Mouse (Mus musculus): ENCODE measurements around the gene AW551984. TPM values are rescaled to one million over a fixed set of nuclear protein-coding genes. Genes with fewer than 3 reads are reported as not detected.

Gene AW551984
- 9.2 and 9.6 TPM in 2 replicates for polyA plus RNA-seq (2014; fragmentation: Nextera tagmentation; extraction: Ambion mirVana)

GRCm38 (mm10) chr9:39603999-39604453 is at the start of gene AW551984:
Gene AW551984, minus strand, starts transcription at chr9:39604403.
- peak within 1 kb of the TSS; percentile 43 to 52 for H3K4me3 ChIP-seq (ENCODE audit: control insufficient read depth in 1 of 2, insufficient read depth in 1 of 2, low read depth in 1 of 2, low read length in 2 of 2)
- H3K4me2 ChIP-seq (ENCODE audit: low read length) = peak within 1 kb of the TSS; percentile 84
- H3K27me3 ChIP-seq (ENCODE audit: control insufficient read depth, insufficient read depth, low read length) = no peaks in the 10 kb centered on the region
- H3K9ac ChIP-seq (ENCODE audit: low read length) = peak within 1 kb of the TSS; percentile 65
- no peak; the same call in 1 of the 2 replicates for ATAC-seq (ENCODE audit: insufficient number of reproducible peaks, insufficient read depth, low FRiP score, low read depth)
- under 1% methylated on average over 8 of the region's 8 CpGs for WGBS
- H3K9me3 ChIP-seq (ENCODE audit: control insufficient read depth, low read length) = no peaks in the 10 kb centered on the region
- no peak within 1 kb of the TSS for H3K27ac ChIP-seq (replicated peaks in 1 of 2; ENCODE audit: control insufficient read depth in 1 of 2, insufficient read depth in 1 of 2, low read depth in 2 of 2, low read length in 2 of 2)
- H3K4me1 ChIP-seq (ENCODE audit: control insufficient read depth in 2 of 2, insufficient read depth in 2 of 2, low read length in 2 of 2) = no peaks in the 10 kb centered on the region
- H3K36me3 ChIP-seq (ENCODE audit: control insufficient read depth, insufficient read depth, low read length) = no peaks in the 10 kb centered on the region

- no peak for ATAC-seq (ENCODE audit: insufficient number of reproducible peaks, insufficient read depth, low FRiP score, low read depth)
Measured at GRCm38 (mm10) chr9:39647382-39647781, 43.2 kb upstream of the AW551984 start.

GRCm38 (mm10) chr9:39644785-39645184 is 40.6 kb upstream of the AW551984 start, which contains the start of gene Olfr961:
Gene Olfr961, plus strand, starts transcription at chr9:39645085.
- Histone ChIP-seq H3K36me3 (ENCODE audit: control insufficient read depth, insufficient read depth, low read length) (no peaks in the 10 kb centered on the region), H3K27ac (replicated peaks in 1 of 2; ENCODE audit: control insufficient read depth in 1 of 2, insufficient read depth in 1 of 2, low read depth in 2 of 2, low read length in 2 of 2) (no peak within 1 kb of the TSS), H3K4me3 (ENCODE audit: control insufficient read depth in 1 of 2, insufficient read depth in 1 of 2, low read depth in 1 of 2, low read length in 2 of 2) (no peak within 1 kb of the TSS), H3K4me2 (ENCODE audit: low read length) (no peak within 1 kb of the TSS), H3K27me3 (ENCODE audit: control insufficient read depth, insufficient read depth, low read length) (no peaks in the 10 kb centered on the region), H3K9ac (ENCODE audit: low read length) (no peak within 1 kb of the TSS), H3K9me3 (ENCODE audit: control insufficient read depth, low read length) (no peaks in the 10 kb centered on the region), H3K4me1 (ENCODE audit: control insufficient read depth in 2 of 2, insufficient read depth in 2 of 2, low read length in 2 of 2) (no peaks in the 10 kb centered on the region)
- no peak for ATAC-seq (ENCODE audit: insufficient number of reproducible peaks, insufficient read depth, low FRiP score, low read depth)

More at GRCm38 (mm10) chr9:39647382-39647781, 43.2 kb upstream of the AW551984 start:
- H3K9me3 ChIP-seq (ENCODE audit: control insufficient read depth, low read length) = no peaks in the 10 kb centered on the region
- H3K27me3 ChIP-seq (ENCODE audit: control insufficient read depth, insufficient read depth, low read length) = no peaks in the 10 kb centered on the region
- H3K9ac ChIP-seq (ENCODE audit: low read length) = no peak overlapping the region
- no peaks in the 10 kb centered on the region for H3K36me3 ChIP-seq (ENCODE audit: control insufficient read depth, insufficient read depth, low read length)
- H3K4me2 ChIP-seq (ENCODE audit: low read length) = no peak overlapping the region
- H3K4me3 ChIP-seq (ENCODE audit: control insufficient read depth in 1 of 2, insufficient read depth in 1 of 2, low read depth in 1 of 2, low read length in 2 of 2) = no peak overlapping the region
- H3K27ac ChIP-seq (replicated peaks in 1 of 2; ENCODE audit: control insufficient read depth in 1 of 2, insufficient read depth in 1 of 2, low read depth in 2 of 2, low read length in 2 of 2) = no peak overlapping the region
- WGBS = 79% methylated on average over 4 of the region's 4 CpGs
- no peaks in the 10 kb centered on the region for H3K4me1 ChIP-seq (ENCODE audit: control insufficient read depth in 2 of 2, insufficient read depth in 2 of 2, low read length in 2 of 2)

- Histone ChIP-seq H3K4me3 (ENCODE audit: control insufficient read depth in 1 of 2, insufficient read depth in 1 of 2, low read depth in 1 of 2, low read length in 2 of 2) (no peak overlapping the region), H3K27me3 (ENCODE audit: control insufficient read depth, insufficient read depth, low read length) (no peaks in the 10 kb centered on the region), H3K9me3 (ENCODE audit: control insufficient read depth, low read length) (no peaks in the 10 kb centered on the region), H3K36me3 (ENCODE audit: control insufficient read depth, insufficient read depth, low read length) (no peaks in the 10 kb centered on the region), H3K4me2 (ENCODE audit: low read length) (no peak overlapping the region), H3K9ac (ENCODE audit: low read length) (no peak overlapping the region), H3K27ac (replicated peaks in 1 of 2; ENCODE audit: control insufficient read depth in 1 of 2, insufficient read depth in 1 of 2, low read depth in 2 of 2, low read length in 2 of 2) (no peak overlapping the region), H3K4me1 (ENCODE audit: control insufficient read depth in 2 of 2, insufficient read depth in 2 of 2, low read length in 2 of 2) (0 out of 4 replicates have a peak, but pooled peaks cover 0 to 2% of the 10 kb centered on the region in 2 experiments)
- 37% methylated on average over 4 of the region's 4 CpGs for whole genome bisulfite sequencing
- ATAC-seq (ENCODE audit: insufficient number of reproducible peaks, insufficient read depth, low FRiP score, low read depth) = no peak
Measured at GRCm38 (mm10) chr9:39633913-39634594, 29.9 kb upstream of the AW551984 start.

- H3K36me3 ChIP-seq (ENCODE audit: control insufficient read depth, insufficient read depth, low read length) = no peaks in the 10 kb centered on the region
- no peak for ATAC-seq (ENCODE audit: insufficient number of reproducible peaks, insufficient read depth, low FRiP score, low read depth)
- WGBS = 73% methylated on average over 2 of the region's 2 CpGs
Measured at GRCm38 (mm10) chr9:39629069-39629468, 24.9 kb upstream of the AW551984 start.

GRCm38 (mm10) chr9:39624711-39625110 is 20.5 kb upstream of the AW551984 start:
- Histone ChIP-seq H3K4me3 (ENCODE audit: control insufficient read depth in 1 of 2, insufficient read depth in 1 of 2, low read depth in 1 of 2, low read length in 2 of 2) (no peak overlapping the region), H3K4me1 (ENCODE audit: control insufficient read depth in 2 of 2, insufficient read depth in 2 of 2, low read length in 2 of 2) (no peaks in the 10 kb centered on the region), H3K9me3 (ENCODE audit: control insufficient read depth, low read length) (no peaks in the 10 kb centered on the region), H3K27ac (replicated peaks in 1 of 2; ENCODE audit: control insufficient read depth in 1 of 2, insufficient read depth in 1 of 2, low read depth in 2 of 2, low read length in 2 of 2) (no peak overlapping the region), H3K36me3 (ENCODE audit: control insufficient read depth, insufficient read depth, low read length) (no peaks in the 10 kb centered on the region), H3K27me3 (ENCODE audit: control insufficient read depth, insufficient read depth, low read length) (no peaks in the 10 kb centered on the region), H3K9ac (ENCODE audit: low read length) (no peak overlapping the region), H3K4me2 (ENCODE audit: low read length) (no peak overlapping the region)
- 60% methylated on average over 2 of the region's 2 CpGs for WGBS
- no peak for ATAC-seq (ENCODE audit: insufficient number of reproducible peaks, insufficient read depth, low FRiP score, low read depth)

More at GRCm38 (mm10) chr9:39629069-39629468, 24.9 kb upstream of the AW551984 start:
- Histone ChIP-seq H3K9ac (ENCODE audit: low read length) (no peak overlapping the region), H3K27me3 (ENCODE audit: control insufficient read depth, insufficient read depth, low read length) (no peaks in the 10 kb centered on the region), H3K9me3 (ENCODE audit: control insufficient read depth, low read length) (no peaks in the 10 kb centered on the region), H3K4me2 (ENCODE audit: low read length) (no peak overlapping the region), H3K4me3 (ENCODE audit: control insufficient read depth in 1 of 2, insufficient read depth in 1 of 2, low read depth in 1 of 2, low read length in 2 of 2) (no peak overlapping the region), H3K27ac (replicated peaks in 1 of 2; ENCODE audit: control insufficient read depth in 1 of 2, insufficient read depth in 1 of 2, low read depth in 2 of 2, low read length in 2 of 2) (no peak overlapping the region), H3K4me1 (ENCODE audit: control insufficient read depth in 2 of 2, insufficient read depth in 2 of 2, low read length in 2 of 2) (0 out of 4 replicates have a peak, but pooled peaks cover 0 to 2% of the 10 kb centered on the region in 2 experiments)

GRCm38 (mm10) chr9:39623783-39624182 is 19.6 kb upstream of the AW551984 start:
- no peak overlapping the region for H3K4me3 ChIP-seq (ENCODE audit: control insufficient read depth in 1 of 2, insufficient read depth in 1 of 2, low read depth in 1 of 2, low read length in 2 of 2)
- no peak overlapping the region for H3K27ac ChIP-seq (replicated peaks in 1 of 2; ENCODE audit: control insufficient read depth in 1 of 2, insufficient read depth in 1 of 2, low read depth in 2 of 2, low read length in 2 of 2)
- no peaks in the 10 kb centered on the region for H3K36me3 ChIP-seq (ENCODE audit: control insufficient read depth, insufficient read depth, low read length)
- ATAC-seq (ENCODE audit: insufficient number of reproducible peaks, insufficient read depth, low FRiP score, low read depth) = no peak
- no peak overlapping the region for H3K9ac ChIP-seq (ENCODE audit: low read length)
- H3K4me2 ChIP-seq (ENCODE audit: low read length) = no peak overlapping the region
- H3K27me3 ChIP-seq (ENCODE audit: control insufficient read depth, insufficient read depth, low read length) = no peaks in the 10 kb centered on the region
- H3K4me1 ChIP-seq (ENCODE audit: control insufficient read depth in 2 of 2, insufficient read depth in 2 of 2, low read length in 2 of 2) = no peaks in the 10 kb centered on the region
- 86% methylated on average over 3 of the region's 3 CpGs for WGBS
- H3K9me3 ChIP-seq (ENCODE audit: control insufficient read depth, low read length) = no peaks in the 10 kb centered on the region

All from heart, embryonic 14.5 days (tissue).